Comparison of ENCODE assay signal across 11 mouse cellular contexts in genomic region chr10:127530945-127531344, GRCm38 (mm10). TPM values are rescaled to one million over a fixed set of nuclear protein-coding genes. Genes with fewer than 3 reads are reported as not detected.
DNase-seq lines count a peak whose midpoint lies in the region; ATAC-seq and TF ChIP-seq lines count a peak whose summit lies in the region.
"Had no signal": no experiment of that assay in that cellular context is flagged by ENCODE, and none has a peak within 500 bp of the region (broad histone marks: within the 10 kb centered on the region; RNA-seq: fewer than 3 reads in every experiment).

No protein-coding gene starts in this region.

- H3K9ac ChIP-seq in kidney, embryonic 14.5 days (ENCODE audit: low read depth, low read length), result no peak overlapping the region
- H3K9ac ChIP-seq in forebrain, embryonic 12.5 days, result peak overlapping the region; percentile 33; the same call in 1 of the 2 replicates
- H3K9ac ChIP-seq in neural tube, embryonic 12.5 days, result peak overlapping the region; percentile 74

- no peak for ATAC-seq in kidney, embryonic 14.5 days (ENCODE audit: low FRiP score, low TSS enrichment)
- peak; percentile 19; the same call in 1 of the 2 replicates for ATAC-seq in forebrain, embryonic 12.5 days (ENCODE audit: low FRiP score)
- ATAC-seq in neural tube, embryonic 12.5 days (ENCODE audit: low FRiP score, low read depth), result no peak
- no peak for ATAC-seq in erythroid progenitor cell, adult 5-6 weeks (replicated peaks; ENCODE audit: low FRiP score, poor library complexity, severe bottlenecking)

- no peaks in the 10 kb centered on the region for H3K9me3 ChIP-seq in kidney, embryonic 14.5 days (ENCODE audit: control insufficient read depth, low read length)
- H3K9me3 ChIP-seq in forebrain, embryonic 12.5 days, result no peaks in the 10 kb centered on the region
- H3K9me3 ChIP-seq in limb, embryonic 10.5 days (replicated peaks), result no peaks in the 10 kb centered on the region
- H3K9me3 ChIP-seq in neural tube, embryonic 12.5 days, result no peaks in the 10 kb centered on the region

- no peaks in the 10 kb centered on the region for H3K36me3 ChIP-seq in kidney, embryonic 14.5 days (ENCODE audit: control insufficient read depth, insufficient read depth, low read length)
- no peaks in the 10 kb centered on the region for H3K36me3 ChIP-seq in forebrain, embryonic 12.5 days (replicated peaks)
- H3K36me3 ChIP-seq in limb, embryonic 10.5 days, result 0 out of 2 replicates have a peak, but pooled peaks cover 4% of the 10 kb centered on the region
- no peaks in the 10 kb centered on the region for H3K36me3 ChIP-seq in neural tube, embryonic 12.5 days
- no peaks in the 10 kb centered on the region for H3K36me3 ChIP-seq in kidney, adult 2 months (ENCODE audit: control insufficient read depth, insufficient read depth, low read length)

- under 1% methylated on average over 16 of the region's 25 CpGs for WGBS in kidney, embryonic 14.5 days
- WGBS in forebrain, embryonic 12.5 days, result under 1% methylated on average over 21 of the region's 25 CpGs
- WGBS in limb, embryonic 10.5 days, result under 1% methylated on average over 24 of the region's 25 CpGs
- 3% methylated on average over 25 of the region's 25 CpGs for WGBS in neural tube, embryonic 12.5 days
- 2% methylated on average over 24 of the region's 25 CpGs for WGBS in kidney, adult 2 months

- TF ChIP-seq CTCF in kidney, adult 2 months (conservative IDR thresholded peaks at IDR 0.05; ENCODE audit: insufficient read depth, insufficient read length, low read depth, low read length), result no peak

- TF ChIP-seq POLR2A in kidney, adult 2 months (IDR thresholded peaks at IDR 0.05; ENCODE audit: low read depth, low read length), result no peak

- H3K4me2 ChIP-seq in kidney, embryonic 14.5 days (replicated peaks; ENCODE audit: low read depth, low read length), result peak overlapping the region; percentile 18; the same call in 1 of the 2 replicates
- H3K4me2 ChIP-seq in forebrain, embryonic 12.5 days, result peak overlapping the region; percentile 66
- H3K4me2 ChIP-seq in neural tube, embryonic 12.5 days (replicated peaks), result peak overlapping the region; percentile 81
- H3K4me2 ChIP-seq: heart, embryonic 11.5 days had no signal

- H3K4me3 ChIP-seq in kidney, embryonic 14.5 days (ENCODE audit: low read length), result 0 out of 2 replicates have a peak overlapping the region, but pooled peaks have one; percentile 3
- peak overlapping the region; percentile 46 for H3K4me3 ChIP-seq in forebrain, embryonic 12.5 days (replicated peaks)
- peak overlapping the region; percentile 42 for H3K4me3 ChIP-seq in limb, embryonic 10.5 days
- H3K4me3 ChIP-seq in neural tube, embryonic 12.5 days, result peak overlapping the region; percentile 59
- no peak overlapping the region for H3K4me3 ChIP-seq in kidney, adult 2 months (ENCODE audit: insufficient read depth, low read depth, low read length)

- DNase-seq in kidney, adult 11 months, result no peak
- no peak for DNase-seq in limb, embryonic 10.5 days (ENCODE audit: low spot score)
- no peak for DNase-seq in layer of hippocampus, adult 11-12 months (ENCODE audit: low spot score)
- DNase-seq in kidney, adult 2 months, result no peak
- DNase-seq: lung, adult 2 months; right cerebral cortex, postnatal 4 days had no signal

- peaks cover 100% of the 10 kb centered on the region for H3K27me3 ChIP-seq in kidney, embryonic 14.5 days (ENCODE audit: control insufficient read depth, insufficient read depth, low read length)
- H3K27me3 ChIP-seq in forebrain, embryonic 12.5 days, result peaks cover 100% of the 10 kb centered on the region
- peaks cover 100% of the 10 kb centered on the region for H3K27me3 ChIP-seq in limb, embryonic 10.5 days (ENCODE audit: low read depth, poor library complexity, severe bottlenecking)
- H3K27me3 ChIP-seq in neural tube, embryonic 12.5 days (replicated peaks), result peaks cover 99% of the 10 kb centered on the region
- H3K27me3 ChIP-seq in kidney, adult 2 months (replicated peaks; ENCODE audit: control insufficient read depth, insufficient read depth, low read length), result peaks cover 5% of the 10 kb centered on the region; the same call in 1 of the 2 replicates

- H3K4me1 ChIP-seq in kidney, embryonic 14.5 days (ENCODE audit: control insufficient read depth, insufficient read depth, low read length), result peaks cover 29% of the 10 kb centered on the region
- peaks cover 96% of the 10 kb centered on the region for H3K4me1 ChIP-seq in forebrain, embryonic 12.5 days
- H3K4me1 ChIP-seq in limb, embryonic 10.5 days, result peaks cover 85% of the 10 kb centered on the region
- H3K4me1 ChIP-seq in neural tube, embryonic 12.5 days, result peaks cover 80% of the 10 kb centered on the region
- H3K4me1 ChIP-seq in kidney, adult 2 months (ENCODE audit: control insufficient read depth, insufficient read depth, low read length), result peaks cover 13% of the 10 kb centered on the region

- no peak overlapping the region for H3K27ac ChIP-seq in kidney, embryonic 14.5 days (ENCODE audit: low read depth, low read length)
- H3K27ac ChIP-seq in forebrain, embryonic 12.5 days, result peak overlapping the region; percentile 70
- H3K27ac ChIP-seq in limb, embryonic 10.5 days, result no peak overlapping the region
- H3K27ac ChIP-seq in neural tube, embryonic 12.5 days, result peak overlapping the region; percentile 71; the same call in 1 of the 2 replicates
- no peak overlapping the region for H3K27ac ChIP-seq in kidney, adult 2 months (ENCODE audit: insufficient read depth, low read depth, low read length)

RNA-seq across cellular contexts. Expression of gene Nxph4, which starts 3.4 kb away (rescaled TPM):
- polyA plus RNA-seq in kidney, embryonic 14.5 days (2014; fragmentation: Nextera tagmentation; extraction: Ambion mirVana), result 0.49 and 1.2 TPM in 2 replicates
- polyA plus RNA-seq in forebrain, embryonic 12.5 days (2016; fragmentation: Nextera tagmentation; extraction: Ambion mirVana), result 60.0 and 62.4 TPM in 2 replicates
- 0.54 and 1.0 TPM in 2 replicates for polyA plus RNA-seq in limb, embryonic 10.5 days (2016; fragmentation: Nextera tagmentation; extraction: Ambion mirVana)
- 112 and 125 TPM in 2 replicates for polyA plus RNA-seq in neural tube, embryonic 12.5 days (2016; fragmentation: Nextera tagmentation; extraction: Ambion mirVana)
- not detected in 2 replicates for total RNA-seq in erythroid progenitor cell, adult 5-6 weeks (2015; ENCODE audit: low replicate concordance)
- total RNA-seq in erythroid progenitor cell, adult 5-6 weeks (2017; ENCODE audit: low replicate concordance), result not detected in 2 replicates
- 2.0 and 2.2 TPM in 2 replicates for polyA plus RNA-seq in kidney, adult 2 months (2012; rRNA removed)

RNA-seq across cellular contexts. Expression of gene Shmt2, which starts 8.7 kb away (rescaled TPM):
- polyA plus RNA-seq in kidney, embryonic 14.5 days (2014; fragmentation: Nextera tagmentation; extraction: Ambion mirVana), result 68.9 and 99.8 TPM in 2 replicates
- 103 and 105 TPM in 2 replicates for polyA plus RNA-seq in forebrain, embryonic 12.5 days (2016; fragmentation: Nextera tagmentation; extraction: Ambion mirVana)
- 143 and 173 TPM in 2 replicates for polyA plus RNA-seq in limb, embryonic 10.5 days (2016; fragmentation: Nextera tagmentation; extraction: Ambion mirVana)
- 74.2 and 76.9 TPM in 2 replicates for polyA plus RNA-seq in neural tube, embryonic 12.5 days (2016; fragmentation: Nextera tagmentation; extraction: Ambion mirVana)
- 17.2 and 28.1 TPM in 2 replicates for total RNA-seq in erythroid progenitor cell, adult 5-6 weeks (2015; ENCODE audit: low replicate concordance)
- total RNA-seq in erythroid progenitor cell, adult 5-6 weeks (2017; ENCODE audit: low replicate concordance), result 21.4 and 24.8 TPM in 2 replicates
- polyA plus RNA-seq in kidney, adult 2 months (2012; rRNA removed), result 232 and 274 TPM in 2 replicates

RNA-seq across cellular contexts. Expression of gene Ndufa4l2, which starts 16.2 kb away (rescaled TPM):
- polyA plus RNA-seq in kidney, embryonic 14.5 days (2014; fragmentation: Nextera tagmentation; extraction: Ambion mirVana), result 27.1 and 32.7 TPM in 2 replicates
- polyA plus RNA-seq in forebrain, embryonic 12.5 days (2016; fragmentation: Nextera tagmentation; extraction: Ambion mirVana), result 5.9 and 9.0 TPM in 2 replicates
- 1.4 and 3.4 TPM in 2 replicates for polyA plus RNA-seq in limb, embryonic 10.5 days (2016; fragmentation: Nextera tagmentation; extraction: Ambion mirVana)
- 7.3 and 7.6 TPM in 2 replicates for polyA plus RNA-seq in neural tube, embryonic 12.5 days (2016; fragmentation: Nextera tagmentation; extraction: Ambion mirVana)
- total RNA-seq in erythroid progenitor cell, adult 5-6 weeks (2015; ENCODE audit: low replicate concordance), result not detected in 2 replicates
- not detected in 2 replicates for total RNA-seq in erythroid progenitor cell, adult 5-6 weeks (2017; ENCODE audit: low replicate concordance)
- 24.4 and 27.4 TPM in 2 replicates for polyA plus RNA-seq in kidney, adult 2 months (2012; rRNA removed)

RNA-seq across cellular contexts. Expression of gene Stac3, which starts 29.5 kb away (rescaled TPM):
- 0.39 and 0.50 TPM in 2 replicates for polyA plus RNA-seq in kidney, embryonic 14.5 days (2014; fragmentation: Nextera tagmentation; extraction: Ambion mirVana)
- polyA plus RNA-seq in forebrain, embryonic 12.5 days (2016; fragmentation: Nextera tagmentation; extraction: Ambion mirVana), result 1.2 and 1.8 TPM in 2 replicates
- 0.40 and 0.76 TPM in 2 replicates for polyA plus RNA-seq in limb, embryonic 10.5 days (2016; fragmentation: Nextera tagmentation; extraction: Ambion mirVana)
- polyA plus RNA-seq in neural tube, embryonic 12.5 days (2016; fragmentation: Nextera tagmentation; extraction: Ambion mirVana), result 4.3 and 5.8 TPM in 2 replicates
- not detected in 2 replicates for total RNA-seq in erythroid progenitor cell, adult 5-6 weeks (2015; ENCODE audit: low replicate concordance)
- not detected in 2 replicates for total RNA-seq in erythroid progenitor cell, adult 5-6 weeks (2017; ENCODE audit: low replicate concordance)
- polyA plus RNA-seq in kidney, adult 2 months (2012; rRNA removed), result 1.2 and 3.0 TPM in 2 replicates

Comparison
In these comparisons a context has a peak if more than half of its experiments do, and no peak if none do; other contexts are left out.
1. H3K27ac ChIP-seq: peak in forebrain, embryonic 12.5 days (single experiment) and neural tube, embryonic 12.5 days (single experiment); none in kidney, embryonic 14.5 days (single experiment), limb, embryonic 10.5 days (single experiment) and kidney, adult 2 months (single experiment).
2. H3K4me2 ChIP-seq: peak in every context shown above with its lines; median percentile 81 in neural tube, embryonic 12.5 days; 66 in forebrain, embryonic 12.5 days; 18 in kidney, embryonic 14.5 days.
3. RNA of gene Nxph4, which starts 3.4 kb away (polyA plus RNA-seq): 112 to 125 TPM in neural tube, embryonic 12.5 days and 60.0 to 62.4 TPM in forebrain, embryonic 12.5 days; 2.0 to 2.2 TPM in kidney, adult 2 months, 0.49 to 1.2 TPM in kidney, embryonic 14.5 days and 0.54 to 1.0 TPM in limb, embryonic 10.5 days; every median in the first group is over 10 times any median in the second.